Mouse (Mus musculus) lung, adult 2 months (tissue): ENCODE data around the gene Cpeb3. TPM values are rescaled to one million over a fixed set of nuclear protein-coding genes. Genes with fewer than 3 reads are reported as not detected.
"Not testable (repeated sequence)": the region's sequence is repeated elsewhere in the genome, so short reads cannot be mapped to it uniquely, and the experiment has no call there.

Experiments
- DNase-seq: peaks from one replicate; pipeline ENCODE4 v3.0.0; 2022
- H3K4me1 ChIP-seq: fragments of 200-500 bp; 2 replicates; pipeline ENCODE4 v1.6.1; 2011; ENCODE audit warnings: low read length; ENCODE audit not compliant: control insufficient read depth, insufficient read depth
- H3K4me3 ChIP-seq: fragments of 200-500 bp; replicated peaks from 2 replicates; pipeline ENCODE3; 2011; ENCODE audit warnings: low read depth, mild to moderate bottlenecking, control low read depth, low read length; ENCODE audit errors: extremely low read depth
- CTCF ChIP-seq: fragments of 200-500 bp; IDR thresholded peaks from 2 replicates; pipeline ENCODE4 v1.5.1; 2011; ENCODE audit warnings: mild to moderate bottlenecking, low read length, control low read depth; ENCODE audit not compliant: insufficient read depth
- POLR2A ChIP-seq: fragments of 200-500 bp; IDR thresholded peaks from 2 replicates; pipeline ENCODE4 v1.6.1; 2011; ENCODE audit warnings: low read depth, mild to moderate bottlenecking, control low read depth, low read length, borderline replicate concordance; ENCODE audit errors: extremely low read depth
- WGBS: fragments of 180-500 bp; shearing (Covaris S2); methylation state at CpG from one replicate; pipeline ENCODE4 v1.1.7; 2018; 5-methylcytosine and 5-hydroxymethylcytosine counted together
- polyA plus RNA-seq: library from polyadenylated mRNA; depleted of rRNA; stranded (reverse); fragments of >200 nt; gene quantifications from 2 replicates; pipeline ENCODE4 v1.2.3, GENCODE M21; 2012

Gene Cpeb3
- polyA plus RNA-seq, 1 experiment, result 6.8 TPM

- no peak for DNase-seq
- WGBS, result 81% methylated on average over 11 of the region's 11 CpGs
- H3K4me1 ChIP-seq, result peaks cover 6% of the 10 kb centered on the region
- no peak for TF ChIP-seq CTCF
- no peak for TF ChIP-seq POLR2A
- H3K4me3 ChIP-seq, result peak overlapping the region; percentile 28
These were observed 35.8 kb downstream of the Cpeb3 start for GRCm38 (mm10) chr19:37172566-37173130.

DNA sequence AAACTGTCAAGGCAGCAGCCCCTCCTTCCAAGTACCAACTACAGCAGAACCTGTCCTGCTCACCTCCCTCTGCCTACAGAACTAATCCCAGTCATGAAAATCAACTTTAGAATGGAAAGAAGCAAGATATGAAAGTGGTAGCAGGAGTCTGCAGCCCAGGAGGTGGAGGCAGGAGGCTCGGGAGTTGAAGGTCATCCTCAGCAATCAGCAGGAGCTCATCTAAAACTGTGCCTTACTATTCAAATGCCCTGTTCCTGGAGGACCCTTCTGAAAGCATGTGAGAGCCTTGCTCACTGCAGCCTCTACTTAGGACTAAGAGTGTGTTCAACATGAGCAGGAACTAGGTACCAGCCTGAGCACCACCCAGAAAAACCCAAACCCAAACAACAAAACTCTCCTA lies 36.3 kb downstream of the Cpeb3 start:
- TF ChIP-seq CTCF (no peak), POLR2A (no peak)
- H3K4me3 ChIP-seq, result no peak overlapping the region
- no peak for DNase-seq
- WGBS, result 60% methylated on average over 1 of the region's 1 CpGs
- peaks cover 6% of the 10 kb centered on the region for H3K4me1 ChIP-seq

DNA sequence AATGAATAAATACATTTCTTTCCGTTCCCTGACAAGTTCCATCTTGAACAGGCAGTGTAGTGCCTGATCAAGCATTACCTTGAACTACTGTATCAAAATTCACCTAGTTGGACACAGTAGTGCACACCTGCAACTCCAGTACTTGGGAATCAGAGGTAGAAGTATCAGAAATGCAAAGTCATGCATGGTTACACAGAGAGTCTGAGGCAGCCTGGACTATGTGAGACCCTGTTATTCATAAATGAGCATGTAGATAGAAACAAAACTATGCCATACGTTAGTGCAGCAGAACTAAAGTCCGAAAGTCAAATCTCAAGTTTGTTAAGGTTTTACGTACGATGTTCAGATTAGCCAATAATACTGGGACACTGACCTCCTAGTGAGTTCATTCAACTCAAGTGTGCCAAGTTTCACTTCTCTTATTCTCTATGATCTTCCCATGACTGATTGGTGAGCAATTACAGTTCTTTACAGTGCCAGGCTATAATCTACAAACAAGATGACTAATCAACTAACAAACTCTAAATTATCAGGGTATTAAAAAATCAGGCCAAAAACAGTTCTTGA lies 51.5 kb downstream of the Cpeb3 start:
- 78% methylated on average over 5 of the region's 5 CpGs for WGBS
- Histone ChIP-seq H3K4me1 (peaks cover 2% of the 10 kb centered on the region; the same call in 1 of the 2 replicates), H3K4me3 (no peak overlapping the region)
- no peak for DNase-seq
- TF ChIP-seq CTCF, result no peak
- TF ChIP-seq POLR2A, result no peak

GRCm38 (mm10) chr19:37156040-37156439 lies 52.4 kb downstream of the Cpeb3 start:
- TF ChIP-seq POLR2A, result no peak
- no peak for TF ChIP-seq CTCF
- 82% methylated on average over 4 of the region's 4 CpGs for WGBS
- DNase-seq, result no peak
- Histone ChIP-seq H3K4me1 (peaks cover 2% of the 10 kb centered on the region; the same call in 1 of the 2 replicates), H3K4me3 (no peak overlapping the region)

- no peak for DNase-seq
- Histone ChIP-seq H3K4me1 (no peaks in the 10 kb centered on the region), H3K4me3 (no peak overlapping the region)
- 69% methylated on average over 4 of the region's 4 CpGs for WGBS
- TF ChIP-seq CTCF (no peak), POLR2A (no peak)
These were observed 61.3 kb downstream of the Cpeb3 start for GRCm38 (mm10) chr19:37147145-37147544.

DNA sequence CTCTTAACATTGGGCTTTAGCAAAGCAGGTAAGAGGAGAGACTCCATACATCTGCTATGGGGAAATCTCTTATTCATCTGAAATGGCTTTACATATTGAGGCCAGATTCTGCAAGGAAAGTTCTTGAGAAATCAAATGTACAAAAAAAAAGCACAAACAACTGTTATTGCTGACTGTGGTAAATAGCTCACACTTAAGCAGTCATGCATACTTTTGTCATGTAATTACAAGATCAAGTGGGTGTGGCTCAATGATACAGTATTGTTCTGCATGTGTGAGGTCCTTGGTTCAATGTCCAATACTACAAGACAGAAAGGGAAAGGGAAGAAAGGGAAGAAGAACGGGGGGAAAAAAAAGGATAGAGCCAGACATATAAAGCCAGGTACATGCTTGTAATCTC lies 62.6 kb downstream of the Cpeb3 start:
- TF ChIP-seq CTCF (no peak), POLR2A (no peak)
- no peak for DNase-seq
- no peaks in the 10 kb centered on the region for H3K4me1 ChIP-seq
- no peak overlapping the region for H3K4me3 ChIP-seq
- 91% methylated on average over 1 of the region's 1 CpGs for WGBS

DNA sequence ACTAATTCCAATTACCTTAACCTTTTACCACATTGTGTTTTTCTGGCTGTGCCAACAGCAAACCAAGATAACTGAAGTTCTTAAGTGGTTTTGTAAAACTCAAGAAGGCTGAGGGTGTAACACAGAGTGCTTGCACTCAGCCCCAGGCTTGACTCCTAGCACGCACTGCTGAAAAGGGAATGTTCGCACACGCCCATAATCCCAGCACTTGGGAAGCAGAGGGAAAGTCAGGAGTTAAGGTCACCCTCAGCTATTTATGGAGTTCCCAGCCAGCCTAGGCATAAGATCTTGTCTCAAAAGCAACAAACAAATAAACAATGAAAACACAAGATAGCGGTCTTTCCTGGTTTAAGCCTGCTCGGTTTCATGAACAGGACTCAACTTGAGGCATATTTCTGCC lies 63.0 kb downstream of the Cpeb3 start:
- no peaks in the 10 kb centered on the region for H3K4me1 ChIP-seq
- DNase-seq, result no peak
- WGBS, result 88% methylated on average over 5 of the region's 5 CpGs
- TF ChIP-seq POLR2A (no peak), CTCF (no peak)
- no peak overlapping the region for H3K4me3 ChIP-seq

DNA sequence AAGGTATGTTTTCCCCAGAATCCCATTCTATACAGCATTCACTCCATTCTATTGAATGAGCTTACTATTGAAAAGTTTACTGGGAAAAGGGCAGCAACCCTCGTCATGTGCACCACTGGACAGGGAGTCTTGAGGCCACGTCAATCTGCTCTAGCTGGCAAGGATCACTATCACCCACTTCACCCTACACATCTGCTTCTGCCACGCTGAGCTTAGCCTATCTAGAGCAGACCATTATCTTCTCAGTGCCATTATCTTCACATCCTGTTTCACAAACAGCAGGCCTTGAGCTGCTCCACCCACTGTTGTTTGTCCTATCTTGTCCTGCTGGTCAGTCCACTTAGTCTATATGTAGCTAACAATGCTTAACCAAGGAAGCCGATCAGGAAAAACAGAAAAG lies 66.8 kb downstream of the Cpeb3 start:
- Histone ChIP-seq H3K4me1 (no peaks in the 10 kb centered on the region), H3K4me3 (no peak overlapping the region)
- WGBS, result 41% methylated on average over 4 of the region's 4 CpGs
- no peak for DNase-seq
- no peak for TF ChIP-seq POLR2A

GRCm38 (mm10) chr19:37137133-37137532 lies 71.3 kb downstream of the Cpeb3 start:
- no peak for TF ChIP-seq POLR2A
- TF ChIP-seq CTCF, result no peak
- Histone ChIP-seq H3K4me1 (no peaks in the 10 kb centered on the region), H3K4me3 (no peak overlapping the region)
- 23% methylated on average over 2 of the region's 2 CpGs for WGBS
- DNase-seq, result no peak

DNA sequence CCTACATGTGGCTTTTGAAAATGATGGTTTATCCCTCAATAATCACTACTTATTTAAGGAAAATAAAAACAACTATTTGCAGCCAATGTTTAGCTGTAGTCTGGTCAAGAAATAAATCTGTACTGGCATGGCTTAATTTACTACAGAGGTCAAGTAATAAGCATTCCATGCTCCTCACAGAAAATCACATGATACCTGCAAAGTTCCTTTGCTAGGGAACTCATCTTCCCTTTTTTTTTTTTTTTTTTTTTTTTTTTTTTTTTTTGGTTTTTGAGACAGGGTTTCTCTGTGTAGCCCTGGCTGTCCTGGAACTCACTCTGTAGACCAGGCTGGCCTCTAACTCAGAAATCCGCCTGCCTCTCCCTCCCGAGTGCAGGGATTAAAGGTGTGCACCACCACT lies 72.9 kb downstream of the Cpeb3 start:
- 93% methylated on average over 2 of the region's 2 CpGs for WGBS
- not testable (repeated sequence) for H3K4me3 ChIP-seq, DNase-seq, H3K4me1 ChIP-seq
